Mouse (Mus musculus) forebrain, embryonic 11.5 days (tissue): ENCODE measurements around the gene Cd151. TPM values are rescaled to one million over a fixed set of nuclear protein-coding genes. Genes with fewer than 3 reads are reported as not detected.
A peak's percentile ranks its signal among the peaks of the same experiment; 100 is the strongest.

ENCODE experiments used
- ATAC-seq: fragments of 200-750 bp; cut with Nextera tagmentation; replicated peaks from 2 replicates; pipeline ENCODE4 v1.8.0; 2017; ENCODE audit warnings: moderate TSS enrichment; ENCODE audit not compliant: low FRiP score
- DNase-seq: peaks from one replicate; pipeline ENCODE4 v3.0.0-alpha.2; 2017; ENCODE audit warnings: low spot score
- H3K27ac ChIP-seq: fragments of 300-500 bp; sonication (generic); 2 replicates; pipeline ENCODE4 v1.5.1; 2014; ENCODE audit warnings: low read depth, low read length
- H3K27me3 ChIP-seq: fragments of 300-500 bp; sonication (generic); 2 replicates; pipeline ENCODE4 v1.6.1; 2014; ENCODE audit warnings: mild to moderate bottlenecking, low read length, mixed read lengths; ENCODE audit not compliant: control insufficient read depth, insufficient read depth
- H3K36me3 ChIP-seq: fragments of 300-500 bp; sonication (generic); 2 replicates; pipeline ENCODE4 v1.6.1; 2014; ENCODE audit warnings: mild to moderate bottlenecking, low read length, moderate library complexity, mixed read lengths; ENCODE audit not compliant: control insufficient read depth, insufficient read depth
- H3K4me1 ChIP-seq: fragments of 300-500 bp; sonication (generic); replicated peaks from 2 replicates; pipeline ENCODE4 v1.6.1; 2014; ENCODE audit warnings: low read length, mixed read lengths; ENCODE audit not compliant: control insufficient read depth, insufficient read depth
- H3K4me2 ChIP-seq: fragments of 300-500 bp; sonication (generic); 2 replicates; pipeline ENCODE4 v1.6.1; 2014; ENCODE audit warnings: low read depth, mild to moderate bottlenecking, low read length, moderate library complexity, mixed read lengths; ENCODE audit not compliant: severe bottlenecking
- H3K4me3 ChIP-seq: fragments of 300-500 bp; sonication (generic); 2 replicates; pipeline ENCODE4 v1.5.1; 2014; ENCODE audit warnings: low read depth, low read length
- H3K9ac ChIP-seq: fragments of 300-500 bp; sonication (generic); 2 replicates; pipeline ENCODE4 v1.6.1; 2014; ENCODE audit warnings: low read length
- H3K9me3 ChIP-seq: fragments of 300-500 bp; sonication (generic); 2 replicates; pipeline ENCODE4 v1.6.1; 2016; ENCODE audit warnings: low read length, mixed read lengths; ENCODE audit not compliant: control insufficient read depth
- WGBS: fragments of 180-500 bp; shearing (Covaris S2); extraction: QIAGEN DNeasy Blood & Tissue Kit; methylation state at CpG from one replicate; pipeline ENCODE4 v1.1.7; 2014; 5-methylcytosine and 5-hydroxymethylcytosine counted together
- polyA plus RNA-seq: library from polyadenylated mRNA; unstranded; fragments of >200 nt; fragmentation: Nextera tagmentation; extraction: Ambion mirVana; gene quantifications from 2 replicates; pipeline ENCODE4 v1.2.1, GENCODE M21; 2014

Gene Cd151
- polyA plus RNA-seq, 1 experiment from 2014 or later = 40.3 TPM

- H3K27ac ChIP-seq = no peak overlapping the region
- H3K4me2 ChIP-seq = no peak overlapping the region
- no peak for ATAC-seq
- no peaks in the 10 kb centered on the region for H3K9me3 ChIP-seq
- H3K36me3 ChIP-seq = no peaks in the 10 kb centered on the region
- H3K4me1 ChIP-seq = peaks cover 28% of the 10 kb centered on the region
- peaks cover 59% of the 10 kb centered on the region for H3K27me3 ChIP-seq
- no peak overlapping the region for H3K4me3 ChIP-seq
- no peak overlapping the region for H3K9ac ChIP-seq
- 38% methylated on average over 10 of the region's 10 CpGs for WGBS
- no peak for DNase-seq
These were observed 1.7 kb upstream of the Cd151 start for GRCm38 (mm10) chr7:141465388-141466044.

DNA sequence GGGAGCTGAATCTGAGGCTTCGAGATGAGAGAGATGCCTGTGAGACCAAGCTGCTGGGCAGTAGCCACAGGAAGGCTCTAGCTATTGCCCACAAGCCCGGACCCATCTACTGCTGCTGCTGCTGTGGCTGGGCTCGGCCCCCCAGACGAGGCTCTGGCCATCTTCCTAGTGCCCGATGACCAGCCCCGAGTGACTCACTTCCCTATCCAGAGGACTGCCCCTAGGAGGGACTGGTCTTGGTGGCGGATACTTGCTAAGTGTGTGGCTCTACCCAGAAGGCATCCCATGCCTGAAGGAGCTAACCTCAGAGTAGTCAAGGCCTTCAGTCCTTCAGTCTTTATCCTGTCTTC, 1.2 kb upstream of the Cd151 start:
- H3K4me2 ChIP-seq = no peak overlapping the region
- no peaks in the 10 kb centered on the region for H3K9me3 ChIP-seq
- no peak overlapping the region for H3K27ac ChIP-seq
- no peaks in the 10 kb centered on the region for H3K36me3 ChIP-seq
- no peak for ATAC-seq
- H3K4me1 ChIP-seq = peaks cover 28% of the 10 kb centered on the region
- 84% methylated on average over 7 of the region's 7 CpGs for WGBS
- H3K27me3 ChIP-seq = peaks cover 55% of the 10 kb centered on the region
- H3K9ac ChIP-seq = no peak overlapping the region
- no peak overlapping the region for H3K4me3 ChIP-seq
- no peak for DNase-seq

- H3K27ac ChIP-seq = no peak overlapping the region
- peak overlapping the region; percentile 78 for H3K9ac ChIP-seq
- H3K36me3 ChIP-seq = no peaks in the 10 kb centered on the region
- no peak for ATAC-seq
- no peak for DNase-seq
- peaks cover 48% of the 10 kb centered on the region for H3K27me3 ChIP-seq
- no peaks in the 10 kb centered on the region for H3K9me3 ChIP-seq
- WGBS = 57% methylated on average over 10 of the region's 10 CpGs
- peak overlapping the region; percentile 56 for H3K4me3 ChIP-seq
- H3K4me1 ChIP-seq = peaks cover 25% of the 10 kb centered on the region
- H3K4me2 ChIP-seq = peak overlapping the region; percentile 78
These were observed 514 bp upstream of the Cd151 start for GRCm38 (mm10) chr7:141466607-141467148.

DNA sequence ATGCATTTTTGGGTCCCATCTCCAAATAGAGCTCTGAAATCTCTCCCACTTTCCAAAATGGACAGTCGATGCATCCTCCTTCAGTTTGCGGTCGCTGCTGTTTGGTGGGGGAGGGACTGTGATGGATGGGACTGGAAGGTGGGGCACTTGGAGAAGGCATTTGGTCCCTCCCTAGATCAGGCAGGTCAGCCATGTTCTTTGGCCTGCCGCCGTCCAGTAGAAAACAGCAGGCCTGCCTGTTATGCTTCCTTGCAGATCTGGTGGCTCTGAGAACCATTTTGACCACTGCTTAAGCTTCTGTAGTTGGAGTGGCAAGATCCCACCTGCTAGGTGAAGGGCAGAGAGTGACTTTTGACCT, 951 bp downstream of the Cd151 start:
- H3K4me1 ChIP-seq = peaks cover 21% of the 10 kb centered on the region
- peaks cover 3% of the 10 kb centered on the region for H3K36me3 ChIP-seq
- peak overlapping the region; percentile 70; the same call in 1 of the 2 replicates for H3K27ac ChIP-seq
- H3K27me3 ChIP-seq = peaks cover 33% of the 10 kb centered on the region
- 29% methylated on average over 5 of the region's 5 CpGs for WGBS
- H3K4me3 ChIP-seq = peak overlapping the region; percentile 56
- ATAC-seq = peak; percentile 6; the same call in 1 of the 2 replicates
- H3K9me3 ChIP-seq = no peaks in the 10 kb centered on the region
- no peak for DNase-seq
- H3K9ac ChIP-seq = peak overlapping the region; percentile 78
- H3K4me2 ChIP-seq = peak overlapping the region; percentile 78

DNA sequence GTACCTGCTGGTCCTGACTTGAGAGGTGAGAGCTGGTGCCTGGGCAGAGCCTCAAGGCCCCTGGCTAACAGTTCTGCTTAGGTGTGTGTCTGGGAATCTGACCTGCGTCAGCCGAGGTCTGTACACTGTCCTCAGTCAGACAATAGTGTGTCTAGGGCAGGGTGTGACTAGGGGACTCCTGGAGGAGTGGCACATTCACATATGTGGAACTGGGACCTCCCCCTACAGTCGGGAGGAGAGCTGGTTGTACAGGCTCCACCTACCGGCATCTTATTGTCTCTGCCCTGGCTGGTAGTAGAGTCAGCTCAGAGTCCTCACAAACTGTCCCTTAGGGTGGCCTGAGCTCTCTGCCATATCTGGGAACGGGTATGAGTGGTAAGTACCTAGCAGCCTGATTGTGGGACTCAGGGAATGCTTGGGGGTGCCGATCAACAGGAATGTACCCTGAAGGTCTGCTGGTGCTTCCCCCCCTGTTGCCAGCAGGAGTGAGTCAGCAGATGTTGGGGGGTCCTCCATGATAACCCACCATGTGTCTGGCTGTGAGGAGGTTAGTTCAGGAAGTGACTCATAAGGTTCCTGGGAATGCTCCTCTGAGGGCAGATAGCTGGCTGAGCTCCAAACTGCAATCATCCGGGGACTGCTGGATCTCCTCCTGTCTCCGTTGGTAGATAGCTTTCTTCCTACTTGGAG, 1.5 kb downstream of the Cd151 start:
- Histone ChIP-seq H3K4me3 (peak overlapping the region; percentile 56), H3K9ac (peak overlapping the region; percentile 78), H3K4me1 (peaks cover 21% of the 10 kb centered on the region), H3K27ac (peak overlapping the region; percentile 70), H3K27me3 (peaks cover 28% of the 10 kb centered on the region), H3K9me3 (no peaks in the 10 kb centered on the region), H3K36me3 (peaks cover 3% of the 10 kb centered on the region), H3K4me2 (peak overlapping the region; percentile 78)
- peak; percentile 78 for ATAC-seq
- WGBS = 31% methylated on average over 8 of the region's 8 CpGs
- DNase-seq = peak; percentile 72

DNA sequence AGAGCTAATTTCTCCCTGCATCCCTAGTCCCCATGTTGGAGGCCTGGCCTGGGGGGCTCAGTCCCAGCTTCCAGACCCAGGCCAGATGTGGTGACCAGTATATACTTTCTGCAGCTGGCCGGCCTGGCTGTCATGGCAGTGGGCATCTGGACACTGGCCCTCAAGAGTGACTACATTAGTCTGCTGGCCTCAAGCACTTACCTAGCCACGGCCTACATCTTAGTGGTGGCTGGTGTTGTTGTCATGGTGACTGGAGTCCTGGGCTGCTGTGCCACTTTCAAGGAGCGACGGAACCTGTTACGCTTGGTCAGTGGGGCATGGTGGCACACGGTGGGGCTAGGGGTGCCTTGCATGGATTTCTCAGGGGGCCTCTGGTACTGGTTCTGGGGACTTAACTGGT, 2.2 kb downstream of the Cd151 start:
- Histone ChIP-seq H3K4me1 (peaks cover 28% of the 10 kb centered on the region), H3K27me3 (peaks cover 21% of the 10 kb centered on the region), H3K36me3 (peaks cover 3% of the 10 kb centered on the region), H3K9ac (peak overlapping the region; percentile 78), H3K4me3 (peak overlapping the region; percentile 56), H3K4me2 (peak overlapping the region; percentile 78; the same call in 1 of the 2 replicates), H3K27ac (no peak overlapping the region), H3K9me3 (no peaks in the 10 kb centered on the region)
- 84% methylated on average over 6 of the region's 6 CpGs for WGBS
- no peak for DNase-seq
- no peak for ATAC-seq

- H3K4me1 ChIP-seq = peaks cover 26% of the 10 kb centered on the region
- peaks cover 14% of the 10 kb centered on the region for H3K27me3 ChIP-seq
- H3K9me3 ChIP-seq = no peaks in the 10 kb centered on the region
- no peak overlapping the region for H3K27ac ChIP-seq
- H3K4me2 ChIP-seq = no peak overlapping the region
- 91% methylated on average over 18 of the region's 18 CpGs for WGBS
- H3K36me3 ChIP-seq = peaks cover 3% of the 10 kb centered on the region
- no peak overlapping the region; the same call in 1 of the 2 replicates for H3K4me3 ChIP-seq
- DNase-seq = no peak
- H3K9ac ChIP-seq = no peak overlapping the region
- ATAC-seq = no peak
These were observed 2.9 kb downstream of the Cd151 start for GRCm38 (mm10) chr7:141469901-141470636.

GRCm38 (mm10) chr7:141470637-141470944, 3.4 kb downstream of the Cd151 start:
- Histone ChIP-seq H3K9me3 (no peaks in the 10 kb centered on the region), H3K27me3 (peaks cover 11% of the 10 kb centered on the region), H3K36me3 (peaks cover 3% of the 10 kb centered on the region), H3K4me2 (no peak overlapping the region), H3K27ac (no peak overlapping the region), H3K4me1 (peaks cover 27% of the 10 kb centered on the region), H3K9ac (no peak overlapping the region), H3K4me3 (no peak overlapping the region)
- ATAC-seq = no peak
- DNase-seq = no peak
- 96% methylated on average over 10 of the region's 10 CpGs for WGBS
